Mouse (Mus musculus): ENCODE results near the gene Fgf8.

Fgf8 gene

DNA sequence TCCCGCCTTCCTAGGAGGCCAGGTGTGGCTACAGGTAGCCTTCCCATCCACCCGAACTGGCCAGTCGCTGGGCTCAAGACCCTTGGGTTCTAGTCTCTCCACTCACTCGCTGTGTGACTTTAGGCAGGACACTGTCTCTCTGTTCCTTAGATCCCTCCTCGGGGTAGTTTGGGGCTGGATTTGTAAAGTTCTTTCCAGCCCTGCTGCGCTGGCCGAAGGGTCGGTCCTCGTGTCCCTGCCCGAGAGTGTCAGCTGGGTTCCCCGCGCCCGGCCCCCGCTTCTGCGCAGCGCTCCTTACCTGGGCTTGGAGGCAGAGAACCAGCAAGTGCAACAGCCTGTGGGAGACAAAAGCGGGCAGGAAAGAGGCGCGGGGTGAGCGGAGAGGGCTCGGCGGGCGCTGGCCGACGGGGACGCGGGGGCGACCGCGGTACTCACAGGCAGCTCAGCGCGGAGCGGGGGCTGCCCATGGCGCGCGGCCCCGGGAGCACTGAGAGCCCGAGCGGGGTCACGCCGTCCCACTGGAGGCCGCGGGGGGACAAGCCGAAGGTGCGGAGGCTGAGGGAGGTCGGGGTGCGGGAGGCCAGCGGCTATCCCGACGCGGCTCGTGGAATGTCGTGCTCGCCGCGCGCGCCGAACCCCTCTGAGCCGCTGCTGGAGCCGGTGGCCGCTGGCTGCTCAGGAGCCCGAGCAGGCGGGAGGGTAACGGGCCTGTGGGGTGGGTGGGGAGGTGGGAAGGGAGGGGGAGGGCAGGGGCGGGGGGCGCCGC lies at the start of gene Fgf8:
Fgf8 (minus strand) TSS at position 698 of the 766 bp plus-strand sequence.
- in situ Hi-C loops (cut with MboI; ENCODE audit: low sequenced_read_pairs): loop anchor here (25.0 kb wide), 1 partner anchor 530 kb away; no protein-coding TSS in a partner anchor

DNA sequence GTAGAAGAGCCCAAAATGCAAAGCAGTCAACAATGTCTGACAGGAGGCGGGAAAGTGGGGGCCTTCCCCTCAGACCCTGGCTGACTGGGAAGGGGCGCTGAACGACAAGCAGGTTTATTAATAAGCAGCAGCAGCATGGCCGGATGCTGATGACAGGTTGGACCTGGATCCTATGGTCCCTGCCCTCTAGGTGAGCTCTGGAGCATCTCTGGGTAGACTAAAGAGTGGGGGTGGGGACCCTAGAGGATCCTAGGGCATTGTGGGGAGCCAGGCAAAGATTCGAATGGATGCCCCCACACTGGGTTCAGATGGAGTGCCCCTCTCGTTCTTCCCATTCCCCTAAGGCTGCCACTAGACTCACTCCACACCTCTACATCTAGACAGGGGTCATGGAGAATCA lies 49.7 kb upstream of the Fgf8 start:
- in situ Hi-C loops (cut with MboI; ENCODE audit: low sequenced_read_pairs): no loop called here

DNA sequence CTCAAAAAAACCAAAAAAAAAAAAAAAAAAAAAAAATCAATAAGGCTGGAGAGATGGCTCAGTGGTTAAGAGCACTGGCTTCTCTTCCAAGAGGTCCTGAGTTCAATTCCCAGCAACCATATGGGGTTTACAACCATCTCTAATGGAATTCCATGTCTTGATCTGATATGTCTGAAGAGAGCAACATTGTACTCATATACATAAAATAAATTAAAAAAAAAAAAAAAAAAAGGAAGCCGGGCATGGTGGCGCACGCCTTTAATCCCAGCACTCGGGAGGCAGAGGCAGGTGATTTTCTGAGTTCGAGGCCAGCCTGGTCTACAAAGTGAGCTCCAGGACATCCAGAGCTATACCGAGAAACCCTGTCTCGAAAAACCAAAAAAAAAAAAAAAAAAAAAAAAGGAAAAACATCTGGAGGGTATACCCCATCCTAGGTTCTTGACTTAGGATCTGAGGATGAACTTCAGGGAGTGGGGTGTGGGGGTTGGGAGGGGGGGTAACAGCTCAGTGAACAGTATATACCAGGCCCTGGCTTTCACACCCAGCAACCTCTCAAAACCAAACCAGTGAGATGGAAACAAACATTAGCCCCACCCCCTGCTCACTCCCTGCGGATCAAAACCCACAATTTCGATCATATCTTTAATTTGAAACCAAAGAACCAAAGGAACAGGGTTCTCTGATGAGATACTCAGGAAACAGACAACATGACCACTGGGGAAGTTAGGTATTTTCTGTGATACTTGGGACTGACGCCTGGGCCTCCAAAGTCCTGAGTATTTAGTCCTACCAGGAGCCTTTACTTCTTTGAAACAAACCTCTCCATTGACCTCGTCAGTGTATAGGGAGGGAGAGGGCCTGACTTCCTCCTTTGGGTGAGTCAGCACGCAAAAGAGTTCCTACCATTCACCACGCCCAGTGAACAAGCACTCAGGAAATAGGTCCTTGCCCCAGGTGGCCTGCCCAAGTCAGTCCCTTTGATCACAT lies 47.5 kb upstream of the Fgf8 start:
- in situ Hi-C loops (cut with MboI; ENCODE audit: low sequenced_read_pairs): no loop called here

DNA sequence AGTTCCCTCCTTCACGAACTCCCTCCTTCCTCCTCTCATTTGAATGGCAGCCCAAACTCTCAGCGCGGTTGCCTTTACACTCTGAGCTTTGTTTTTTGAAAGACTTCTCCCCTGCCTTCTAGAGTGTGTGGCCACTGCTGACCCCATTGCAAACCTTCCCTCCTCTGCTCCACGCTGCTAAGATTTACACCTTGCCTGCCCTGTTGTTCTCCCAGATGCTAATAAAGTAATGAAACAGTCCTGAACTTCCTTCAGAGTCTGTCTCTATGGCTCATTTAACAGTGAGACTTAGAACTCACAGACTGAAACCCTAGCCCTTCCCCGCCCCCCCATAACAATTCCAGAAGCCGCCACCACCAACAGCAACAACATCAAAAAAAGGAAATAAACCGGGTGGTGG lies 46.6 kb upstream of the Fgf8 start:
- in situ Hi-C loops (cut with MboI; ENCODE audit: low sequenced_read_pairs): no loop called here

DNA sequence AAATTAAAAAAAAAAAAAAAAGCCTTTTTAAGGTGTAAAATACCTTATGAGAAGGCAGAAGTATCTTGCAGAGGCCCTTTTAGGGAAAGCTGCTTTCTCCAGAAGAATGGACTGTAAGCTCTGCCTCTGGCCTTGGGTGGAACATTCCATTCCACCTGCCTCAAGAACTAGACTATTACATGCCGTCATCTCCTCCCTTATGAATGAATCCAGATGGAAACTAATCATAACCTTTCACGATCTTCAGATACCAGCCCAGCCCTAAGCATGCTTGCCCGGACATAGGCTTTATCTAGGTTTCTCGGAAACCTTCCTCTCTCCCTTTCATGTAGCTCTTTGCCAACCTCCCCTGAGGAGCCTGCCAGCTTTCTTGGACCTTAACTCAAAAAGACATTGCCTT lies 45.6 kb upstream of the Fgf8 start:
- in situ Hi-C loops (cut with MboI; ENCODE audit: low sequenced_read_pairs): no loop called here

DNA sequence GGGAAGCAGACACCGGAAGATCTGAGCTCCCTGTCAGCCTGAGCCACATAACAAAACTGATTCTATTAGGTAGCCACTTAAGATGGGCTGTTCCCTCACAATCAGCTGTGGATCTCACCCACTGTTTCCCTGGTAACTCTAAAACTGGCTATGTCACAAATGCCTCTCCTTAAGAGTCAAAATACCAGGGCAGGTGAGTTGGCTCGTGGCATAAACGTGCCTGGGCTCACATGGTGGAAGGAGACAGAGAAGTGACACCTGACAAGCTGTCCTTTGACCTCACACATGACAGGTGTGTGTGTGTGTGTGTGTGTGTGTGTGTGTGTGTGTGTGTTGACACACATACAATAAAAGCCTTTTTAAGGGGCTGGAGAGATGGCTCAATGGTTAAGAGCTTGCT lies 44.7 kb upstream of the Fgf8 start:
- in situ Hi-C loops (cut with MboI; ENCODE audit: low sequenced_read_pairs): no loop called here

DNA sequence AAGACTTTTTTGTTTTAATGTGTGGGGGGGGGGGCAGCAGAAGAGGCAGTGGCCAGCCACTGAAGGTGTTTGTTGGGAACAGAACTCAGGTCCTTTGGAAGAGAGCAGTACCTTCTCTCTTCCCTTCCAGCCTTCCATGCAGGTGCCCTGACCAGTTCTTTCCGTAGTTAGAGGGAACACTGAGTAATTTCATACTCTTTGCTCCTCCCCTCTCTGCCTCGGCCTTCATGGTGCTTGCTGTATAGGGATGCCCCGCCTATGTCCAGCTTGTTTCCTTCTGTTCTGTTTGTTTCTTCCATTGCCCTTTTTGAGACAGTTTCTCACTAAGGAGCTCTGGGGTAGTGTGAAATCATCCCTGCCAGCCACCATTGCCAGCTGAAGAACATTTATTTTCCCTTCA lies 42.8 kb upstream of the Fgf8 start:
- in situ Hi-C loops (cut with MboI; ENCODE audit: low sequenced_read_pairs): no loop called here

DNA sequence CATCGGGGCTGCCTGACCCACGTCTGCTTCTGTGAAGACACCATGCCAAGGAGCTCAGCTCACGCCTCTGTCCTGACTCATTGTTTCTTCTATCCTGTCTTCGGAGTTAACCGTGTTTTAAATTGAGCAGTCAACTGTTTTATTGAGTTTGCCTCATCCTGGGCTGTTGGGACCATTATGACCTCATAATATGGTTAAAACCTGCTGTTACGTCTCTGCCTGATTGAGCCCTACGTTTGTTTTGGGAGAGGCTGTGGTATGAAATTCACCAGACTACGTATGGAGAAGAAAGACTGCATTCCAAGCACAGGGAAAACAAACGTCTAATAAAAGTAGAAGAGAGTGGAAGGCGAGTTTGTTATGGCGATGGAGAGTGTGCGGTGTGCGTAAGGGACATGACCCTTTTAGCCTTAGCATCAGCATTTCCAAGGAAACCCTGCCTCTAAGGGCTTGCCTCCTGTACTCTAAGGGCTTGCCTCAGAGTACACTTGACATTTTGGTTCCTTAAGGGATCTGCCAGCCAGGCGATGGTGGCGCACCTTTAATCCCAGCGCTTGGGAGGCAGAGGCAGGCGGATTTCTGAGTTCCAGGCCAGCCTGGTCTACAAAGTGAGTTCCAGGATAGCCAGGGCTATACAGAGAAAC lies 41.3 kb upstream of the Fgf8 start:
- in situ Hi-C loops (cut with MboI; ENCODE audit: low sequenced_read_pairs): no loop called here

DNA sequence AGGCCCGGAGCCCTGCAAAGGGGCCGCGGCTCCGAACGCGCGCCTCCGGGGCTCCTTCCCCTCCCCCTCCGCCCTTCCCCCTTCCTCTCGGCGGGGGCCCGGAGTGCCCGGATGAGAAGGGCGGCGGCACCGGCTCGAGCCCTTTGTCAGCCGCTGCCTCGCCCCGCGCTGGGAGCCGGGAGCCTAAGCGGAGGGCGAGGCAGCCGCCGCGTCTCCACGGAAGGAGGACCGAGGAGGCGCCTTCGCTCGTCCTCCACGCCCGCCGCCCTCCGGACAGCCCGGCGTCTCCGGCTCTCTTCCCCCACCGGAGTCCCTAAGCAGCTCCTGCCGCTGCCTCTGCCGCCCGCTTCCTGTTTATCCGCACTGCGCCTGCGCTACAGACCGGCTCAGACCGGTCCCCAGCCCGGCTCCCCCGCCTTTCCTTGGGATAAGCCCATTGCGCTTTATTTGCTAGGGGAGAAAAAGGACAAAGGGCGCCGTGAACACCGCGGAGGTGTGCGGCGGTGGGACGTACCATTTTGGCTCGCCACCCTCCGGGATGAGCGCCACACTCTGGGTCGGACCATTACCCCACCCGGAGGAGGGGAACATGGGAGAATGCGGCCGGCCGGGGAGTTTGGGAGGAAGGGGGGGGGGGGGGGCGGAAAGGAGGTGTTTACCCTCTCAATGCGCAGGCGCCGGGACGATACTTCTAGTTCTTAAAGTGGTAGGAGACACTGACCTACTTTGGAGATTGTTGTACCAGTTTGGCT lies 40.6 kb upstream of the Fgf8 start, which contains the start of gene Mgea5:
Mgea5 (minus strand) TSS at position 657 of the 752 bp plus-strand sequence.
- in situ Hi-C loops (cut with MboI; ENCODE audit: low sequenced_read_pairs): no loop called here

DNA sequence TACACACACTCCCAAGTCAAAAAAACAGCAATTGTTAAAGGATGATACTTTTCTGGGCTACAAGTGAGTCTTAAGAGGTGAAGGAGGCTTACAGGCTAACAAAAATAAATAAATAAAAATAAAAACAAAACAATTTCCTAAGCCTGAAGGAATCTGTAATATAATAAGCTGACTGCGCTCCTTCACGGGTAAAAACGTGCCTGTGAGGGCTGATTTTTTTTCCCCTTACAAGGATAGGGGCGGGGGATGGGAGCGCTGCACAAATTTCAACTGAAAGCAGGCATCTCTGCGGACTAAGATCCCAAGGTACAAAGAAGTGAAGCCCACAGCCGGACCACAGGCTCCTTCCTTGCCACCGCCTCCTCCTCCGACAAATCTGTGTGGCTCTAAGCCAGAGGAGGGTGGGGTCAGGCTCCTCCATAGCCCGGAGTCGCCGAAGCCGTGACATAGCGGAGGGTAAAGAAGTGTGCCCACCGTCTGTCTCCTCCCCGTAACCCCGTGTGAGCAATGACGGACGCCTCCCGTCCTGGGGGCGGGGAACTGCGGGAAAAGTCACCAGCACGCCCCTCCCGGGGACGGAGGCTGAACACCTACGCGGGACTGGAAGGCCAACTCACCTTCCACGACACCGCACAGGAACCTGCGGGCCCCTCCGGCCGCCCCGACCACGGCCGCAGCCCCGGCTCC lies 39.7 kb upstream of the Fgf8 start:
- in situ Hi-C loops (cut with MboI; ENCODE audit: low sequenced_read_pairs): no loop called here

DNA sequence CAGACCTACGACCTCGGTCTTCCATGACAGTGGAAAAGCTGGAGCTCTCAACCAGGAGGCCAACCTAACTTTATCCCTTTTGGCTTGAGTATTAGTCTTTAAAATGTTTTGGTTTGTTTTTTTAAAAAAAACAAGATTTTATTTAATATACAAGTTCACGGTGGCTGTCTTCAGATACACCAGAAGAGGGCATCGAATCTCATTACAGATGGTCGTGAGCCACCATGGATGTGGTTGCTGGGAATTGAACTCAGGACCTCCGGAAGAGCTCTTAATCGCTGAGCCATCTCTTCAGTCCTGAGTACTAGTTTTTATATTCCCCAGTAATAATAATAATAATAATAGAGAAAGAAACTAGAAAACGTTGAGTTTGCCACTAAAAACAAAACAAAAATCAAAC lies 39.0 kb upstream of the Fgf8 start:
- in situ Hi-C loops (cut with MboI; ENCODE audit: low sequenced_read_pairs): no loop called here

DNA sequence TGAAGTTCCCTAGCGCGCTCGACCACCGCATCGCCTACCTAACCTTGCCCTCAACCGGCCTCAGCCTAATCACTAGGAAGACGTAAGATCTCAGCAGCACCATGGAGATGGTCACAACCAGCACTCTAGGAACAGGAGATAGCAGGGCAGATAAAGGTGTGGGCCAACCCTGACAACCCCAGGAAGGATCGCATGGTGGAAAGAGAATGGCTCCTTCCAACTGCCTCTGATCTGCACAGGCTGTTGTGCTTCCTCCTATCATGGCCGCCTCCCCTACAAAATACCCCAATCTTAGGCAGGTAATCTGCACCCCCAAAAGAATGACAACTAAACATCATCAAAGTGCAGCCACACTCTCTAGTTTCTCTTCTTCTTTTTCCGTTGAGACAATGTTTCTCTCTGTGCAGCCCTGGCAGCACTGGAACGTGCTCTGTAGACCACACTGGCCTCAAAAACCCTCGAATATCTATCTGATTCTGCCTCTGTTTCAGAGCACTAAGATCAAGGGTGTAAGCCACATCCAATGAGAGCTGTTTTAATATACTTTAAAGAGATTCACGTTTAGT lies 37.7 kb upstream of the Fgf8 start:
- in situ Hi-C loops (cut with MboI; ENCODE audit: low sequenced_read_pairs): no loop called here

DNA sequence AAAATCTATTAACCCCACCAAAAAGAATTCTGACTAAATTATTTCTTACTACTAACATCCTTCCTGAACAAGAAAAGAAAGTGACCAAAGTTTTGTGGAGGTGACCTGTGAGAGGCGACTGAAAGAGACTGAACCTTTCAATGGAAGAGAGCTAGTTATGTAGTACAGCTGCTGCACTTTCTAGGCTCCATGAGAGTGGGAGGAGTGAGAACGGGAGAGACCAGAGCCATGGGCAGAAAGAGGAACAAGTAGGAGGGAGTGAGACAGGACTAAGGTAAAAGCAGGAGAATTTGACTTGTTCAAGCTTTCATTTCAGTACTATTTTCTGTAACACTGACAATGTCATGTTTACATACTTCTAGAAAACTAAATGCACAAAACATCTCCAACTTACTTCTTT lies 32.8 kb upstream of the Fgf8 start:
- in situ Hi-C loops (cut with MboI; ENCODE audit: low sequenced_read_pairs): no loop called here

DNA sequence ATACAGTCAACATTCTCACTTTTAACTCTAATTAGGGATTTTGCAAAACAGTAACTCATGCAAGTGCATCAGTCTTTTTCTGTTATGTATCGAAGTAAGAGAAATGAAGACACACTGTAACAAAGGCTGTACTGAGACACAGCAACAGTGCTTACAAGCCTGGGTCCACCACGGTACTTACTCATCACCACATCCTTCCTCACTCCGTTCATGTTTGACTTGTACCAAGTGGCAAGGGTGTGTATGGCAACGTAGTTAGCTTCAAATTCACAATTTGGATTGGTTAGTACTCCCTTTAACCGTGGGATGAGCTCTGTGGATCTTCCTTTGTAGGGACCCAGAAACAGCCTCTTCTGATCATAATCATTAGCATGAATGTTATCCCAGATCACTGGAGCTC lies 28.8 kb upstream of the Fgf8 start:
- in situ Hi-C loops (cut with MboI; ENCODE audit: low sequenced_read_pairs): no loop called here

DNA sequence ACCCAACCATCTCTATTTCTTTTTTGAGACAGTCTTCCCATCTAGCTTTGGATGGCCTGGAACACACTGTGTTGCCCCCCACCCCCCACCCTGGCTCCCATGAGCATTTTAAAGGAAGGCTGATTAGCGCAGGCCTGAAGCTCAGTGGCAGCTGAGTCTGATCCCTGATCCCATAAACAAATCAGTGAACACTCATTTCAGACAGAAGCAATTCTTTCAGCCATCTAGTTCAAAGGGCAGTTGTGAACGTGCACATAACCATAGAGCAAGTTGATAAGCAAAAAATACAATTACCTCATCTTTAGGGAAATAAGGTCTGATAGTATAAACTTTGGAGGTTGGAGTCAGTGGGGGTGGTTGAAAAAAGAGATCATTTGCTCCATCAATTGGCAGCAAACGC lies 18.1 kb upstream of the Fgf8 start:
- in situ Hi-C loops (cut with MboI; ENCODE audit: low sequenced_read_pairs): no loop called here

DNA sequence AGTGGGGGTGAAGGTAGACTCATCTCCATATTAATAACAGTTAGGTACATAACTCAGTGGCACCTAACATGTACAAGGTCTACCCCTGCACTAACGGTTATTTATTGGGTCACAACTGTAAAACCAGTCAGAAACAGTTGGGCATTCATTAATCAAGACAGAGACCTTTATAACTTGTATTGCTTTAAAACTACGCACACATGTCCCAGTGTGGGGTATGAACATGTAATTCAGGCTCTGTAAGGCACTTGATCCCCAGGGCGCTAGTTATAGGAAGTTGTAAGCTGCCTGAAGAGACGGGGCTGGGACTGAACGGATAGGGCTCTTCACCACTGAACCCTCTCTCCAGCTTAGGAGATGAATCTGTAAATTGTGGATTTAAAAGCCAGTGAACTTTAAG lies 16.0 kb upstream of the Fgf8 start:
- in situ Hi-C loops (cut with MboI; ENCODE audit: low sequenced_read_pairs): no loop called here

DNA sequence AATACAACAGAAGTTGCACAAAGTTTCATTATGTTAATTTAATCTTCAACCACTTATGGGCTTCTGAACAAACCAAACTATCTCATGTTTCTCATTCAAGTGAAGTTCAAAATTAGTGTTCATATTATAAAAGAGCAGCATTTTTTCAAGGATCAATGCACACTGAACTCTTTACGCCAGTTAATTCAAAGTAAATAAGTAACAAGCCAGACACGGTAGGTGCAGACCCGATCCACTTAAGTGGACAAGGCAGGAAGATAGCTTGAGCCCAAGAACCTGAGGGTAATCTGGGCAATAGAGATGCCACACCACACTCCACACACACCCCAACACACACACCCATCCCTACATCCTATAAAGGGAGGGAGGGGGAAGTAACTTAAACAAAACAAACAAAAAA lies 10.8 kb upstream of the Fgf8 start:
- in situ Hi-C loops (cut with MboI; ENCODE audit: low sequenced_read_pairs): no loop called here

DNA sequence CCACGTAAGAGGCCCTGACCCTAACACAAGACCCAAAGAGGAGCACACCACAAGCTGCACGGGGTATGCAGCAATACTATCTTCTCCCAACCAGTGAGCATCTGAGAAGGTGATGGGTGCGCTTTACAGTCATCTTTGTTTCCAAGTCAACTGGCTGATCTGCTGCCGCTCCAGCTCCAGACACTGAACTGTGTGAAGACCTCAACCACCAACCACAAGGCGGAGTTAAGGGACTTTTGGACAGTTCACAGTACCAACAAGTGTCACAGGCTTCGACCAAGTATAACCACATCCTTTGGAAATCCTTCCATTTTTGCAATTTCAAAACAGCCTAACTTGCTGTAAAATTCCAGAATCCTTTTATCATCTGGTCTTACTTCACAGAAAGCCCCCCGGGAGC lies 9.2 kb upstream of the Fgf8 start:
- in situ Hi-C loops (cut with MboI; ENCODE audit: low sequenced_read_pairs): no loop called here

DNA sequence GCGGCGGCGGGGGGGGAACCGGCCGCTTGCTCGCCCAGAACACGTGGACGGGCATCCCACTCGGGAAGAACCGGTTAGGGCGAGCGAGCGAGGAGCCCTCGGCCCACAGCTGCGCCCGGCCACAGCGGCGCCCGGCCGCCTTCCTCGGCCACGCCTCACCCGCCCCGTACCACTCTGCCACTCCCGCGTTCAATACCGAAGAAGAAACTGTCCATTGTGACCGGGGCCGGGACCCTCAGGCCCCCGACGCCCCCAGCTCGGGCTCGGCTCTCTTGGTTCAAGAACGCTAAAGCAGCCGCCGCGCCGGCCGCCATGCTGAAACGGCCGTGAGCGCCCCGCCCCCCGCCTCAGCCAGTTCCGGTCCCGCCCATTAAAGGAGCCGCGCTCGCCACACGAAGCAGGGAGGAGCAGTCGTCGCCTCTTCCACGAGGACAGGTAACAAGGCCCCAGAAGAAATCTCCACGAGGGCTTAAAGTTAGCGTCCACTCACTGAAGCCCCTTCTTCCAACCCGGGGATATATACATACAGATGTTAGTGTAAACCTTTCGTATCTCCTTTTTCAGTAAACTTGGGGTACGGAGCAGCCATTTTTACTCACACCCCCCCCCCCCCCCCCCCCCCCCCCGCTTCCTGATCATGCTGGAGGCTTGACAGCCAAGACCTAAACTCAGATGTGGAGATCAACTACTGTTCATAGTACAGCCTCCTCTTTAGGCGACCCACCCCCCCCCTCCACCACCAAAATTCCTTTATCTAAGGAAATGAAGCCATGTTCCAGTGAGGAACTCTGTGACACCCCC lies 6.7 kb upstream of the Fgf8 start, which contains the start of gene Npm3:
Npm3 (minus strand) TSS at position 349 of the 801 bp plus-strand sequence.
- in situ Hi-C loops (cut with MboI; ENCODE audit: low sequenced_read_pairs): loop anchor here (25.0 kb wide), 1 partner anchor 537 kb away; no protein-coding TSS in a partner anchor
